In the genomic region with DNA sequence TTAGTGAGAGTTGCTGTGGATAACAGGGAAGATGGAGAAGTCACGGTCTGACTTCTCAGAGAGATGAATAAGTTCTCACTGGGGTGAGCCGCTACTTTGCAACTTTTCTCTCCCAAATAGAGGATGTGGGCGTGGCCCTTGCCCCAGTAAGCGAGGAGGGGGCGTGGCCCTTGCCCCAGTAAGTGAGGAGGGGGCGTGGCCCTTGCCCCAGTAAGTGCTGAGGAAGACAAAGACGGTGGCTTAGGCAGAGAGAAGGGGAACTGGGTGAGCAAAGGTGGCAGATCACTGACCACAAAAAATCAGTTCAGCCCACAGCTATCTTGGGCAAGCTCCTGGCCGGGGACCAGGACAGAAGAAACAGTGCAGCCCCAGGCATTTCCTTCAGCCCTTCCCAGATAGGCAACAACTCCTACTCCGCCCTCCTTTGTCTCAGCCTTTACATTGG, we compare ENCODE assay signal across 8 mouse cellular contexts. TPM values are rescaled to one million over a fixed set of nuclear protein-coding genes. Genes with fewer than 3 reads are reported as not detected.
DNase-seq lines count a peak whose midpoint lies in the region; ATAC-seq and TF ChIP-seq lines count a peak whose summit lies in the region.

No protein-coding gene starts in this region.

- intact Hi-C loops in left cerebral cortex, postnatal 14 days (cut with DNase I): no loop called here
- intact Hi-C loops in left cerebral cortex, adult 2 months (cut with DNase I): no loop called here

- H3K36me3 ChIP-seq in embryonic facial prominence, embryonic 14.5 days (ENCODE audit: control insufficient read depth, insufficient read depth, low read length): no peaks in the 10 kb centered on the region
- H3K36me3 ChIP-seq in heart, postnatal 0 days (replicated peaks; ENCODE audit: control insufficient read depth, insufficient read depth, low read length): no peaks in the 10 kb centered on the region
- H3K36me3 ChIP-seq in lung, embryonic 16.5 days (ENCODE audit: control insufficient read depth, insufficient read depth, low read length): no peaks in the 10 kb centered on the region
- H3K36me3 ChIP-seq in neural tube, embryonic 15.5 days: no peaks in the 10 kb centered on the region

- no peaks in the 10 kb centered on the region for H3K27me3 ChIP-seq in embryonic facial prominence, embryonic 14.5 days (replicated peaks; ENCODE audit: control insufficient read depth, insufficient read depth, low read length)
- H3K27me3 ChIP-seq in heart, postnatal 0 days (ENCODE audit: control insufficient read depth, insufficient read depth, low read length): no peaks in the 10 kb centered on the region
- no peaks in the 10 kb centered on the region for H3K27me3 ChIP-seq in lung, embryonic 16.5 days (ENCODE audit: control insufficient read depth, insufficient read depth, low read depth, low read length)
- no peaks in the 10 kb centered on the region for H3K27me3 ChIP-seq in neural tube, embryonic 15.5 days (replicated peaks)

- peaks cover 17% of the 10 kb centered on the region for H3K4me1 ChIP-seq in embryonic facial prominence, embryonic 14.5 days (ENCODE audit: control insufficient read depth, insufficient read depth, low read length)
- H3K4me1 ChIP-seq in heart, postnatal 0 days (ENCODE audit: control insufficient read depth, insufficient read depth): peaks cover 28% of the 10 kb centered on the region
- peaks cover 12% of the 10 kb centered on the region for H3K4me1 ChIP-seq in lung, embryonic 16.5 days (replicated peaks; ENCODE audit: control insufficient read depth, insufficient read depth, low read length)
- H3K4me1 ChIP-seq in neural tube, embryonic 15.5 days: peaks cover 14% of the 10 kb centered on the region

- peak; percentile 45 to 49 for DNase-seq in left cerebral cortex, postnatal 14 days (ENCODE audit: low spot score in 2 of 2)
- DNase-seq in left cerebral cortex, adult 2 months (ENCODE audit: extremely low spot score in 1 of 2, low spot score in 2 of 2): no peak
- peak; percentile 86 for DNase-seq in embryonic facial prominence, embryonic 14.5 days (ENCODE audit: low spot score)
- peak; percentile 49 for DNase-seq in heart, postnatal 0 days (ENCODE audit: low spot score)
- peak; percentile 67 for DNase-seq in kidney, postnatal 14 days
- DNase-seq in thymus, postnatal 14 days: peak; percentile 97

- H3K9me3 ChIP-seq in embryonic facial prominence, embryonic 14.5 days (ENCODE audit: control insufficient read depth, low read length): no peaks in the 10 kb centered on the region
- no peaks in the 10 kb centered on the region for H3K9me3 ChIP-seq in heart, postnatal 0 days (replicated peaks; ENCODE audit: control insufficient read depth, low read length)
- H3K9me3 ChIP-seq in lung, embryonic 16.5 days (ENCODE audit: control insufficient read depth, low read length): no peaks in the 10 kb centered on the region
- no peaks in the 10 kb centered on the region for H3K9me3 ChIP-seq in neural tube, embryonic 15.5 days (replicated peaks)

- ATAC-seq in embryonic facial prominence, embryonic 14.5 days (ENCODE audit: low read depth): peak; percentile 61
- peak; percentile 36; the same call in 1 of the 2 replicates for ATAC-seq in heart, postnatal 0 days (ENCODE audit: insufficient read depth, low read depth)
- ATAC-seq in lung, embryonic 16.5 days (ENCODE audit: low read depth): peak; percentile 84
- ATAC-seq in neural tube, embryonic 15.5 days (ENCODE audit: low FRiP score): no peak

- 17% methylated on average over 9 of the region's 9 CpGs for WGBS in embryonic facial prominence, embryonic 14.5 days
- 16% methylated on average over 9 of the region's 9 CpGs for WGBS in heart, postnatal 0 days
- WGBS in lung, embryonic 16.5 days: 15% methylated on average over 9 of the region's 9 CpGs
- WGBS in neural tube, embryonic 15.5 days: 14% methylated on average over 9 of the region's 9 CpGs

- H3K4me2 ChIP-seq in embryonic facial prominence, embryonic 14.5 days (ENCODE audit: low read depth, low read length): peak overlapping the region; percentile 39
- H3K4me2 ChIP-seq in heart, postnatal 0 days (ENCODE audit: low read depth, low read length): peak overlapping the region; percentile 57
- peak overlapping the region; percentile 50 for H3K4me2 ChIP-seq in lung, embryonic 16.5 days (ENCODE audit: low read depth, low read length)
- peak overlapping the region; percentile 33 for H3K4me2 ChIP-seq in neural tube, embryonic 15.5 days

- no peak for TF ChIP-seq EP300 in heart, postnatal 0 days (IDR thresholded peaks at IDR 0.05; ENCODE audit: low read depth)

- TF ChIP-seq CTCF in left cerebral cortex, adult 2 months (IDR thresholded peaks at IDR 0.05): no peak
- no peak for TF ChIP-seq CTCF in heart, postnatal 0 days (IDR thresholded peaks at IDR 0.05; ENCODE audit: low read depth)

- no peak overlapping the region for H3K27ac ChIP-seq in left cerebral cortex, adult 2 months
- peak overlapping the region; percentile 12; the same call in 1 of the 2 replicates for H3K27ac ChIP-seq in embryonic facial prominence, embryonic 14.5 days (replicated peaks; ENCODE audit: low read depth, low read length)
- H3K27ac ChIP-seq in heart, postnatal 0 days (ENCODE audit: low read depth): peak overlapping the region; percentile 60
- peak overlapping the region; percentile 60 for H3K27ac ChIP-seq in lung, embryonic 16.5 days (ENCODE audit: low read length)
- no peak overlapping the region for H3K27ac ChIP-seq in neural tube, embryonic 15.5 days (replicated peaks)

- H3K9ac ChIP-seq in embryonic facial prominence, embryonic 14.5 days (ENCODE audit: low read depth, low read length): no peak overlapping the region
- no peak overlapping the region for H3K9ac ChIP-seq in heart, postnatal 0 days (replicated peaks; ENCODE audit: low read depth, low read length)
- peak overlapping the region; percentile 21; the same call in 1 of the 2 replicates for H3K9ac ChIP-seq in lung, embryonic 16.5 days (ENCODE audit: low read length)
- H3K9ac ChIP-seq in neural tube, embryonic 15.5 days (replicated peaks): no peak overlapping the region

- H3K4me3 ChIP-seq in left cerebral cortex, adult 2 months: no peak overlapping the region
- H3K4me3 ChIP-seq in embryonic facial prominence, embryonic 14.5 days (ENCODE audit: low read depth, low read length): peak overlapping the region; percentile 2; the same call in 1 of the 2 replicates
- peak overlapping the region; percentile 31 for H3K4me3 ChIP-seq in heart, postnatal 0 days (ENCODE audit: low read depth, low read length)
- peak overlapping the region; percentile 17 for H3K4me3 ChIP-seq in lung, embryonic 16.5 days (ENCODE audit: low read length)
- no peak overlapping the region for H3K4me3 ChIP-seq in neural tube, embryonic 15.5 days (replicated peaks)

RNA-seq across cellular contexts. Expression of a gene that starts 23.9 kb away (rescaled TPM):
- 10 to 100 TPM; 82.2 to 89.1 TPM for total RNA-seq in left cerebral cortex, postnatal 14 days (2021)
- total RNA-seq in left cerebral cortex, adult 2 months (2021): 10 to 100 TPM; 73.3 to 80.1 TPM
- 43.2 and 47.4 TPM in 2 replicates for polyA plus RNA-seq in embryonic facial prominence, embryonic 14.5 days (2014; fragmentation: Nextera tagmentation; extraction: Ambion mirVana)
- 79.0 and 98.0 TPM in 2 replicates for total RNA-seq in heart, postnatal 0 days (2014; rRNA removed; ENCODE audit: low replicate concordance)
- polyA plus RNA-seq in heart, postnatal 0 days (2015; fragmentation: Nextera tagmentation; extraction: Ambion mirVana): 29.9 and 30.0 TPM in 2 replicates
- polyA plus RNA-seq in lung, embryonic 16.5 days (2015; fragmentation: Nextera tagmentation; extraction: Ambion mirVana): 38.3 and 47.4 TPM in 2 replicates
- polyA plus RNA-seq in neural tube, embryonic 15.5 days (2015; fragmentation: Nextera tagmentation; extraction: Ambion mirVana): 25.2 and 25.6 TPM in 2 replicates

Comparison
In these comparisons a context has a peak if more than half of its experiments do, and no peak if none do; other contexts are left out.
1. DNase-seq: peak in left cerebral cortex, postnatal 14 days (2 of 2), embryonic facial prominence, embryonic 14.5 days (single experiment), heart, postnatal 0 days (single experiment), kidney, postnatal 14 days (single experiment) and thymus, postnatal 14 days (single experiment); none in left cerebral cortex, adult 2 months (0 of 2).
2. H3K27ac ChIP-seq: peak in embryonic facial prominence, embryonic 14.5 days (single experiment), heart, postnatal 0 days (single experiment) and lung, embryonic 16.5 days (single experiment); none in left cerebral cortex, adult 2 months (single experiment) and neural tube, embryonic 15.5 days (single experiment).
3. H3K4me3 ChIP-seq: peak in embryonic facial prominence, embryonic 14.5 days (single experiment), heart, postnatal 0 days (single experiment) and lung, embryonic 16.5 days (single experiment); none in left cerebral cortex, adult 2 months (single experiment) and neural tube, embryonic 15.5 days (single experiment).
4. Peak in every context shown above with its lines, with median percentiles within 50 percentile points of each other: H3K4me2 ChIP-seq.